Mouse (Mus musculus): ENCODE measurements around the gene Ip6k3. TPM values are rescaled to one million over a fixed set of nuclear protein-coding genes. Genes with fewer than 3 reads are reported as not detected.

The Ip6k3 gene
- polyA plus RNA-seq, 1 experiment from 2014 or later: 0.13 TPM

- Histone ChIP-seq H3K4me2 (replicated peaks; ENCODE audit: low read depth, low read length) (no peak overlapping the region), H3K27ac (ENCODE audit: low read length) (no peak overlapping the region), H3K4me3 (ENCODE audit: low read depth, low read length) (no peak overlapping the region), H3K4me1 (ENCODE audit: control insufficient read depth, insufficient read depth, low read length) (peaks cover 10% of the 10 kb centered on the region; the same call in 1 of the 2 replicates), H3K36me3 (ENCODE audit: control insufficient read depth, insufficient read depth, low read length) (peaks cover 34% of the 10 kb centered on the region), H3K9me3 (ENCODE audit: control insufficient read depth, low read depth, low read length) (no peaks in the 10 kb centered on the region), H3K27me3 (ENCODE audit: control insufficient read depth, insufficient read depth, low read length) (no peaks in the 10 kb centered on the region), H3K9ac (replicated peaks; ENCODE audit: low read depth, low read length) (no peak overlapping the region)
- no peak for ATAC-seq (ENCODE audit: insufficient number of reproducible peaks, insufficient read depth, low FRiP score, low read depth)
- WGBS: 84% methylated on average over 2 of the region's 2 CpGs
Measured at GRCm38 (mm10) chr17:27201981-27202380, 34.4 kb upstream of the Ip6k3 start.

GRCm38 (mm10) chr17:27200801-27201200 is 33.2 kb upstream of the Ip6k3 start:
- no peak overlapping the region for H3K4me2 ChIP-seq (replicated peaks; ENCODE audit: low read depth, low read length)
- H3K9ac ChIP-seq (replicated peaks; ENCODE audit: low read depth, low read length): no peak overlapping the region
- peaks cover 9% of the 10 kb centered on the region; the same call in 1 of the 2 replicates for H3K4me1 ChIP-seq (ENCODE audit: control insufficient read depth, insufficient read depth, low read length)
- no peaks in the 10 kb centered on the region for H3K27me3 ChIP-seq (ENCODE audit: control insufficient read depth, insufficient read depth, low read length)
- 62% methylated on average over 11 of the region's 11 CpGs for WGBS
- H3K4me3 ChIP-seq (ENCODE audit: low read depth, low read length): no peak overlapping the region
- no peak overlapping the region for H3K27ac ChIP-seq (ENCODE audit: low read length)
- H3K9me3 ChIP-seq (ENCODE audit: control insufficient read depth, low read depth, low read length): no peaks in the 10 kb centered on the region
- ATAC-seq (ENCODE audit: insufficient number of reproducible peaks, insufficient read depth, low FRiP score, low read depth): no peak
- peaks cover 39% of the 10 kb centered on the region for H3K36me3 ChIP-seq (ENCODE audit: control insufficient read depth, insufficient read depth, low read length)

- Histone ChIP-seq H3K4me1 (ENCODE audit: control insufficient read depth, insufficient read depth, low read length) (peaks cover 9% of the 10 kb centered on the region; the same call in 1 of the 2 replicates), H3K9me3 (ENCODE audit: control insufficient read depth, low read depth, low read length) (no peaks in the 10 kb centered on the region), H3K4me3 (ENCODE audit: low read depth, low read length) (no peak overlapping the region), H3K27ac (ENCODE audit: low read length) (no peak overlapping the region), H3K4me2 (replicated peaks; ENCODE audit: low read depth, low read length) (no peak overlapping the region), H3K36me3 (ENCODE audit: control insufficient read depth, insufficient read depth, low read length) (peaks cover 47% of the 10 kb centered on the region), H3K9ac (replicated peaks; ENCODE audit: low read depth, low read length) (no peak overlapping the region), H3K27me3 (ENCODE audit: control insufficient read depth, insufficient read depth, low read length) (no peaks in the 10 kb centered on the region)
- WGBS: 76% methylated on average over 7 of the region's 7 CpGs
- no peak for ATAC-seq (ENCODE audit: insufficient number of reproducible peaks, insufficient read depth, low FRiP score, low read depth)
Measured at GRCm38 (mm10) chr17:27199864-27200263, 32.3 kb upstream of the Ip6k3 start.

GRCm38 (mm10) chr17:27199205-27199604 is 31.6 kb upstream of the Ip6k3 start:
- Histone ChIP-seq H3K27me3 (ENCODE audit: control insufficient read depth, insufficient read depth, low read length) (no peaks in the 10 kb centered on the region), H3K9me3 (ENCODE audit: control insufficient read depth, low read depth, low read length) (no peaks in the 10 kb centered on the region), H3K27ac (ENCODE audit: low read length) (no peak overlapping the region), H3K4me2 (replicated peaks; ENCODE audit: low read depth, low read length) (no peak overlapping the region), H3K9ac (replicated peaks; ENCODE audit: low read depth, low read length) (no peak overlapping the region), H3K4me1 (ENCODE audit: control insufficient read depth, insufficient read depth, low read length) (peaks cover 9% of the 10 kb centered on the region; the same call in 1 of the 2 replicates), H3K36me3 (ENCODE audit: control insufficient read depth, insufficient read depth, low read length) (peaks cover 52% of the 10 kb centered on the region), H3K4me3 (ENCODE audit: low read depth, low read length) (no peak overlapping the region)
- no peak for ATAC-seq (ENCODE audit: insufficient number of reproducible peaks, insufficient read depth, low FRiP score, low read depth)
- WGBS: 96% methylated on average over 9 of the region's 9 CpGs

- H3K36me3 ChIP-seq (ENCODE audit: control insufficient read depth, insufficient read depth, low read length): peaks cover 71% of the 10 kb centered on the region
Measured at GRCm38 (mm10) chr17:27196206-27196605, 28.6 kb upstream of the Ip6k3 start.

GRCm38 (mm10) chr17:27194258-27195185 is 26.9 kb upstream of the Ip6k3 start:
- H3K36me3 ChIP-seq (ENCODE audit: control insufficient read depth, insufficient read depth, low read length): peaks cover 69% of the 10 kb centered on the region
- no peaks in the 10 kb centered on the region for H3K4me1 ChIP-seq (ENCODE audit: control insufficient read depth, insufficient read depth, low read length)
- H3K4me3 ChIP-seq (ENCODE audit: low read depth, low read length): no peak overlapping the region
- 75% methylated on average over 20 of the region's 20 CpGs for WGBS
- H3K27me3 ChIP-seq (ENCODE audit: control insufficient read depth, insufficient read depth, low read length): no peaks in the 10 kb centered on the region
- ATAC-seq (ENCODE audit: insufficient number of reproducible peaks, insufficient read depth, low FRiP score, low read depth): no peak
- H3K9ac ChIP-seq (replicated peaks; ENCODE audit: low read depth, low read length): no peak overlapping the region
- no peak overlapping the region for H3K27ac ChIP-seq (ENCODE audit: low read length)
- H3K4me2 ChIP-seq (replicated peaks; ENCODE audit: low read depth, low read length): no peak overlapping the region
- H3K9me3 ChIP-seq (ENCODE audit: control insufficient read depth, low read depth, low read length): no peaks in the 10 kb centered on the region

More at GRCm38 (mm10) chr17:27196206-27196605, 28.6 kb upstream of the Ip6k3 start:
- Histone ChIP-seq H3K4me1 (ENCODE audit: control insufficient read depth, insufficient read depth, low read length) (no peaks in the 10 kb centered on the region), H3K9ac (replicated peaks; ENCODE audit: low read depth, low read length) (no peak overlapping the region), H3K27me3 (ENCODE audit: control insufficient read depth, insufficient read depth, low read length) (no peaks in the 10 kb centered on the region), H3K4me2 (replicated peaks; ENCODE audit: low read depth, low read length) (no peak overlapping the region), H3K9me3 (ENCODE audit: control insufficient read depth, low read depth, low read length) (no peaks in the 10 kb centered on the region), H3K4me3 (ENCODE audit: low read depth, low read length) (no peak overlapping the region), H3K27ac (ENCODE audit: low read length) (no peak overlapping the region)
- ATAC-seq (ENCODE audit: insufficient number of reproducible peaks, insufficient read depth, low FRiP score, low read depth): no peak
- 70% methylated on average over 9 of the region's 9 CpGs for WGBS

- H3K9me3 ChIP-seq (ENCODE audit: control insufficient read depth, low read depth, low read length): no peaks in the 10 kb centered on the region
- no peaks in the 10 kb centered on the region for H3K4me1 ChIP-seq (ENCODE audit: control insufficient read depth, insufficient read depth, low read length)
- H3K27ac ChIP-seq (ENCODE audit: low read length): no peak overlapping the region
- H3K4me2 ChIP-seq (replicated peaks; ENCODE audit: low read depth, low read length): no peak overlapping the region
- WGBS: 72% methylated on average over 5 of the region's 5 CpGs
- H3K9ac ChIP-seq (replicated peaks; ENCODE audit: low read depth, low read length): no peak overlapping the region
- no peak overlapping the region for H3K4me3 ChIP-seq (ENCODE audit: low read depth, low read length)
- peaks cover 58% of the 10 kb centered on the region for H3K36me3 ChIP-seq (ENCODE audit: control insufficient read depth, insufficient read depth, low read length)
- H3K27me3 ChIP-seq (ENCODE audit: control insufficient read depth, insufficient read depth, low read length): no peaks in the 10 kb centered on the region
- ATAC-seq (ENCODE audit: insufficient number of reproducible peaks, insufficient read depth, low FRiP score, low read depth): no peak
Measured at GRCm38 (mm10) chr17:27191804-27192203, 24.2 kb upstream of the Ip6k3 start.

GRCm38 (mm10) chr17:27191189-27191588 is 23.6 kb upstream of the Ip6k3 start:
- H3K36me3 ChIP-seq (ENCODE audit: control insufficient read depth, insufficient read depth, low read length): peaks cover 57% of the 10 kb centered on the region

More at GRCm38 (mm10) chr17:27191189-27191588, 23.6 kb upstream of the Ip6k3 start:
- Histone ChIP-seq H3K9me3 (ENCODE audit: control insufficient read depth, low read depth, low read length) (no peaks in the 10 kb centered on the region), H3K4me2 (replicated peaks; ENCODE audit: low read depth, low read length) (no peak overlapping the region), H3K27me3 (ENCODE audit: control insufficient read depth, insufficient read depth, low read length) (no peaks in the 10 kb centered on the region), H3K27ac (ENCODE audit: low read length) (no peak overlapping the region), H3K9ac (replicated peaks; ENCODE audit: low read depth, low read length) (no peak overlapping the region), H3K4me1 (ENCODE audit: control insufficient read depth, insufficient read depth, low read length) (no peaks in the 10 kb centered on the region), H3K4me3 (ENCODE audit: low read depth, low read length) (no peak overlapping the region)
- 82% methylated on average over 6 of the region's 6 CpGs for WGBS
- no peak for ATAC-seq (ENCODE audit: insufficient number of reproducible peaks, insufficient read depth, low FRiP score, low read depth)

Measured in stomach, embryonic 14.5 days (tissue).